Mouse (Mus musculus): ENCODE data around the gene Apoa1.

Apoa1 gene

DNA sequence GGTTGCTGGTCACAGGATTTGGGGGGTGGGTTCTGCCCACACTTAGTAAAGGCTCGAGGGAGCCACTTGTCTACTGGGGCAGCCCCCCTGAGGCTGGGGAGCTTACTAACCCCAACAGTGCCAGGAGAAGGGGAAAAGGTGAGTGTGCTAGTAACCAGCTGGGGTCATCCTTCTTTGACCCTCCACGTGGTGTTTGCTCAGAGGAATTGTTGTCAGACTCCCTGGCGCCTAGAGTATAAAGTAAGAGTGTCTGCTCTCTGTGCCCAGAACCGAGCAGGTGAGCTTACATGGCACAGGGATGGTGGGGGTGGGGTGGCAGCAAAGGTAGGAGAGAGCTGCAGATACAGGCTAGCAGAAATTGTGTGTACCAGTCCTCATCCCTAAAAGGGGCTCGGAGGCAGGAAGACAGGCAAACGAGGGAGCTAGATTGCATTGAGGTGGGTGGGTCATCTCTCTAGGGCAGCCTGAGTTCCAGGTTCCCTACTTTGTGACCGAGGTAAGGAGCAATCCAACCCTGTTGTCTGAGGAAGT is 40.0 kb downstream of the Apoa1 start, which contains the start of gene Apoa5:
Gene Apoa5 (plus strand): TSS at position 291 of the 531 bp plus-strand sequence.
- no peak for DNase-seq

DNA sequence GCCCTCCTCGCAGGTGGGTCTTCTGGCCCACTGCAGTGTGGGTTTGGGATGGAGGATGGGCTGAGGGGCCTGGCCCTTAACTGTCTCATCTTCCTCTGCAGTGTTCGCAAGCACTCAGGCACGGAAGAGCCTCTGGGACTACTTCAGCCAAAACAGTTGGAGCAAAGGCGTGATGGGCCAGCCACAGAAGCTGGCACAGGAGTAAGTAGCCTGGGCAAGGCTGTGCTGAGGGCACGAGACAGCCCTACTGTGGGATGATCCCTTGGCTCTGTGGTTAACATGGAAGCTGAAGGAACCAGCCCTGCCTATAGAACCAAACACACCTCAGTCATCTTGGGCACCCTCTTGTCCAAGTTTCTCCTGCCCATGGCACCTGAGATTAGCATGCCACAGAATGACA is 40.7 kb downstream of the Apoa1 start:
- no peak for DNase-seq

DNA sequence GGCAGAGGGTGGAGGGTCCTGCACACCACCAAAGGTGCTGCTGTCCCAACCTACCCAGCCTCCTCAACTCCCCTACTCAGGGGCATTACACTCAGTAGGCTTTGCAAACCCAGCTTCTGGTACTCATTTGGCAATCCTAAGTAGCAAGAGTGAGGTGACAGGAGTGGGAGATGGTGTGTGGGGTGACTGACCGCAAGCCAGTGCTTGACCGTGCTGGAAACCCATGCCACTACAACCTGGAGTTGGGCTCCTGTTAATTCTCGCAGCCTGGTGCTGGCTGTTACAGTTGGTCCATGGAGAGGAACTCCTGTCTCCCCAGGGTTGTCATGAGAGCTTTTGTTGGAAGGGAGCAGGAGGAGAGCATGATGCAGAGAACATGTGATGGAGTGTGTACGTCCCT is 42.4 kb downstream of the Apoa1 start:
- DNase-seq, result no peak

DNA sequence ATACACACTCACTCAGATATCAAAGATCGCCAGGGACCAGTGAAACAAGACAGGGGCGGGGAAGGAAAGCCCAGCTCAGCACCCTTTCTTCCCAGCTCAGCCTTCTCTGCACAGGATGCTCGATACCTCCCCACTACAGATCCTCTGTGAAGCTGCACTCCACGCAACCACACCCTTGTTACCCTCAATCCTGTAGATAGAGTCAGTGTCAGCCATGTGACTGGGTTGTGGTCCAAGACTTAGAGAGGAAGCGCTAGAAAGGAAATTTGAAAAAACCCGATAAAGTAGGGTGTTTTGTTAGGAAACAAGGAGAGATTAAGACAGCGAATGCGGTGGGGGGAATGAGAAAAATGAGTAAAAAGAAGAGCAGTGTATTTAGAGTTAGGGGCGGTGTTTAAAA is 43.7 kb downstream of the Apoa1 start:
- no peak for DNase-seq

DNA sequence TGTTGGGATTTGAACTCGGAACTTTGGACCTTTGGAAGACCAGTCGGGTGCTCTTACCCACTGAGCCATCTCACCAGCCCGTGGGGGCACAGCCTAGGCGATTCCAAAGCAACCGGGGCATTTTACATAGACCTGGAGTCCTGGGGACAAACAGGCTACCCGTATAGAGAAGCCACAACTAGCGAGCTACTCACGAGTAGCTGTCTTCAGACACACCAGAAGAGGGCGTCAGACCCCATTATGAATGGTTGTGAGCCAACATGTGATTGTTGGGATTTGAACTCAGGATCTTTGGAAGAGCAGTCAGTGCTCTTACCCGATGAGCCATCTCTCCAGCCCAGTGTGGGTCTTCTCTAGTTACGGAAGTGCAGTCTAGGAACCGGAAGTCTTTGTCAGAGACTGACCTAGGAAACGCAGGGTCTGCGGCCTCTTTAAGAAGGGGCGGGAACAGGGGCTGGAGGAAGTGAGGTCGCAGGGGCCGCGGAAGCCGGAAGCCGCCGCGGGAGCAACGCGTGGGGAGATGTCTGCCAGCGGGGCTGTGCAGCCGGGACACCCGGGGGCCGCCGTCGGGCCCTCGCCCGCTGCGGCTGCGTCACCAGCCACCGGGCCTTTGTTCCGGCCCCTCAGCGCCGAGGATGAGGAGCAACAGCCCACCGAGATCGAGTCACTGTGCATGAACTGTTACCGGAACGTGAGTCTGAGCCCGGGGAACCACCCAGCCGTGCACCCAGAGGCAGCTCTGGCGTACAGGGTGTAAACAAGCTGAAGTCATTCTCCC is 44.5 kb downstream of the Apoa1 start, which contains the start of gene Zpr1:
Gene Zpr1 (plus strand): TSS at position 388 of the 778 bp plus-strand sequence.
- peak; percentile 90 to 93 for DNase-seq

DNA sequence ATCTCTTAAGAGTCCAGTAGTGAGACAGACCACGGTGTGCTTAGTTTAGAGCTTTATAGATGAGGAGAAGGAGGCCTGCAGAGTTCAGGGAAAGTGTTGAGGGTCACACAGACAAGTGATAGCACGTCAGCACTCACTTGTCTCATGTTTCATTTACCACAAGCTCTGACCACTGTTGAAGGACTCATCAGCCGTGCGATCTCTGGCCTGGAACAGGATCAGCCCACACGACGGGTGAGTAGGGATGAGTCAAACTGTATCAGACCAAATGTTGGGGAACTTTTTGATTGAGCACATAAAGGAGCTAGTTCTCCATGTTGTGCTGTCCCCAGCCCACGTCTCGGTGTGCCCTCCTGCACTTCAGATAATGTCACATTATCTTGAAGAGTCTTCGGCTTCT is 46.1 kb downstream of the Apoa1 start:
- no peak for DNase-seq

Measured in kidney, postnatal 4 days (tissue).